Mouse (Mus musculus) ES-E14 (cell line): ENCODE results near the gene Crb1. TPM values are rescaled to one million over a fixed set of nuclear protein-coding genes. Genes with fewer than 3 reads are reported as not detected.

Experiments used
- DNase-seq: peaks from one replicate; pipeline ENCODE4 v3.0.0-alpha.2; 2013; ENCODE audit warnings: low read depth, low spot score
- H3K27ac ChIP-seq: 2 replicates; pipeline ENCODE4 v1.5.1; 2012; ENCODE audit warnings: low read depth, mild to moderate bottlenecking, low read length, moderate library complexity, mixed read lengths; ENCODE audit not compliant: poor library complexity, insufficient read depth, severe bottlenecking
- H3K36me3 ChIP-seq: 2 replicates; pipeline ENCODE4 v1.6.1; 2012; ENCODE audit warnings: mild to moderate bottlenecking, low read length, moderate library complexity, mixed read lengths; ENCODE audit not compliant: control insufficient read depth, poor library complexity, insufficient read depth, severe bottlenecking
- H3K4me1 ChIP-seq, 2 experiments: fragments of 150-350 bp in 1 of 2; sonication (generic) in 1 of 2; 2 replicates each; pipeline ENCODE4 v1.6.1; 2012; ENCODE audit warnings: low read length in 2 of 2, mild to moderate bottlenecking in 1 of 2, mixed read lengths in 1 of 2; ENCODE audit not compliant: control insufficient read depth in 2 of 2, insufficient read depth in 2 of 2, poor library complexity in 1 of 2
- H3K4me3 ChIP-seq, 2 experiments: fragments of 150-350 bp in 1 of 2; sonication (generic) in 1 of 2; 2 replicates each; pipeline ENCODE4 v1.5.1; 2012; ENCODE audit warnings: low read length in 2 of 2, low read depth in 1 of 2, mild to moderate bottlenecking in 1 of 2, mixed read lengths in 1 of 2; ENCODE audit not compliant: insufficient read depth in 1 of 2, poor library complexity in 1 of 2, severe bottlenecking in 1 of 2
- H3K9ac ChIP-seq: 2 replicates; pipeline ENCODE4 v1.6.1; 2012; ENCODE audit warnings: low read depth, mild to moderate bottlenecking, low read length, mixed read lengths; ENCODE audit not compliant: poor library complexity, insufficient read depth, severe bottlenecking
- H3K9me3 ChIP-seq: fragments of 150-350 bp; sonication (generic); 2 replicates; pipeline ENCODE4 v1.6.1; 2012; ENCODE audit warnings: low read depth, mild to moderate bottlenecking, low read length; ENCODE audit not compliant: control insufficient read depth, insufficient read depth
- CHD2 ChIP-seq: IDR thresholded peaks from 2 replicates; pipeline ENCODE4 v1.6.1; 2014; ENCODE audit warnings: mild to moderate bottlenecking, low read depth, low read length, inconsistent platforms
- HCFC1 ChIP-seq: IDR thresholded peaks from 2 replicates; pipeline ENCODE4 v1.6.1; 2012; ENCODE audit warnings: low read length, inconsistent platforms, borderline replicate concordance; ENCODE audit not compliant: insufficient read depth
- MAFK ChIP-seq: IDR thresholded peaks from 2 replicates; pipeline ENCODE4 v1.6.1; 2014; ENCODE audit warnings: mild to moderate bottlenecking, low read depth, low read length, inconsistent platforms; ENCODE audit not compliant: insufficient read depth
- ZC3H11A ChIP-seq: IDR thresholded peaks from 2 replicates; pipeline ENCODE4 v1.6.1; 2012; ENCODE audit warnings: low read depth, mild to moderate bottlenecking, inconsistent platforms, low read length, borderline replicate concordance
- ZNF384 ChIP-seq: IDR thresholded peaks from 2 replicates; pipeline ENCODE4 v1.6.1; 2012; ENCODE audit warnings: low read depth, low read length, inconsistent platforms
- in situ Hi-C, 2 experiments: fragments of 600-800 bp; cut with MboI; formaldehyde crosslinking; loops; one replicate each; pipeline ENCODE4 v1.15.1; 2025; ENCODE audit warnings: low sequenced_read_pairs in 2 of 2, inconsistent platforms in 1 of 2; ENCODE audit not compliant: unreplicated experiment in 2 of 2
- total RNA-seq: library from RNA; depleted of rRNA; stranded (reverse); fragments of 300-350 nt; gene quantifications from 2 replicates; pipeline ENCODE4 v1.2.3, GENCODE M21; 2012

Crb1 gene
- total RNA-seq, 1 experiment, result 0.18 TPM

- no peak overlapping the region for H3K4me3 ChIP-seq
- H3K4me1 ChIP-seq, result peaks cover 2 to 5% of the 10 kb centered on the region in 2 experiments; a peak in 2 of 4 replicates
- H3K9me3 ChIP-seq, result no peaks in the 10 kb centered on the region
- TF ChIP-seq ZNF384, result no peak
- TF ChIP-seq ZC3H11A, result no peak
- TF ChIP-seq CHD2, result no peak
- no peak for TF ChIP-seq MAFK
- in situ Hi-C loops, result no loop called here
- no peak for DNase-seq
- no peaks in the 10 kb centered on the region for H3K36me3 ChIP-seq
- H3K9ac ChIP-seq, result no peak overlapping the region
- peak overlapping the region; percentile 24; the same call in 1 of the 2 replicates for H3K27ac ChIP-seq
These were observed 182.4 kb downstream of the Crb1 start for GRCm38 (mm10) chr1:139194428-139195028.

DNA sequence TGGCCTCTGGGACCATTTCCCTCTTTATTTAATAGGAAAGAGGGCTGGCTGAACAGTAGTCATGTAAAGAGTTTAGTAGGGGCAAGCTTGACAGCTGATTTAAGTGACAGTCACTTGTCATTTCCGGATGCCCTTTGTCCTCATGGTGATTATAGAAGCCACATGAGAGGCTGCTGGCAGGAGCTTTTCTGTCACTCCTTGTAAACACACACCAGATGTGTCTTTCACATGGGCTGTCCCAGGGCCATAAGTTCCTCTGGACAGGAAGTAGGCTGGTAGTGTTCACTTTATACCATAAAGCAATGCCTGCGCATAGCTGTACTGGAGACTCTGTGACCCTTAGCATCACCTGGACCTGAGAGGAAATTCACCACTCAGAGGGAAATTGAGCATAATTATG lies 182.9 kb downstream of the Crb1 start:
- no peak for TF ChIP-seq ZNF384
- TF ChIP-seq MAFK, result no peak
- no peak for TF ChIP-seq HCFC1
- no peak for TF ChIP-seq CHD2
- no peak for TF ChIP-seq ZC3H11A
- no peak for DNase-seq
- no peaks in the 10 kb centered on the region for H3K36me3 ChIP-seq
- H3K4me3 ChIP-seq, result no peak overlapping the region
- in situ Hi-C loops, result no loop called here
- H3K9me3 ChIP-seq, result no peaks in the 10 kb centered on the region
- no peak overlapping the region for H3K27ac ChIP-seq
- H3K9ac ChIP-seq, result no peak overlapping the region
- peaks cover 2 to 5% of the 10 kb centered on the region in 2 experiments; a peak in 2 of 4 replicates for H3K4me1 ChIP-seq

GRCm38 (mm10) chr1:139192635-139193034 lies 184.3 kb downstream of the Crb1 start:
- Histone ChIP-seq H3K36me3 (no peaks in the 10 kb centered on the region), H3K9me3 (no peaks in the 10 kb centered on the region), H3K4me3 (no peak overlapping the region), H3K4me1 (peaks cover 2 to 5% of the 10 kb centered on the region in 2 experiments; a peak in 2 of 4 replicates), H3K9ac (no peak overlapping the region), H3K27ac (no peak overlapping the region)
- DNase-seq, result no peak
- in situ Hi-C loops, result no loop called here
- TF ChIP-seq CHD2 (no peak), ZNF384 (no peak), MAFK (no peak), HCFC1 (no peak), ZC3H11A (no peak)

DNA sequence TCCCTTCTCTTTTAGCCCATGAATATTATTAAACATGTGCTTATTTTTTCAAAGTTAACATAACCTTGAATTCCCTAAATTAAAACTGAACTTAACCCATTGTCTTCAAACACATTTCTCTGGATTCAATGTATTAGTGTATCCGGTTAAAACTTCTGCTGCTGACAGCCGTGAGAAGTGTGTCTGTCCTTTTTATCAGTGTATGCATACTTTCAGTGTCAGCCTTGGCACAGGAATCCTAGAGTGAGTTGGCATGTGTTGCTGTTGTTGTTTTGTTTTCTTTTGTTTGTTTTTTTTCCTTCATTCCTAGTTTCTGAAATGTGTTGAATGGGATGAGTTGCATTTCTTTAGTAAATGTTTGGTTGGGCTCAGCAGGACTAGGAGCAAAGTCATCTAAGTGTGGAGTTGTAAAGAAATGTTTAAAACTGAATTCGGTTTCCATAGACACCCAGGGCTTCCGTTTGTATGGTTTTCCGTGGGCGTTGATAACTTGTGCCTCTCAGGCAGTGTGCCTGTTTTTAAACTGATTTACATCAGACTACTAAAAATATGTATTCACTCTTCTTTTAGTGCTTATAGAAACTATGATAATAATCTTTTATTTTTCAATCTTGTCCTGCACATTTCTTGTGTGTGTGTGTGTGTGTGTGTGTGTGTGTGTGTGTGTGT lies 196.3 kb downstream of the Crb1 start:
- Histone ChIP-seq H3K36me3 (no peaks in the 10 kb centered on the region), H3K9ac (no peak overlapping the region), H3K4me3 (no peak overlapping the region), H3K9me3 (no peaks in the 10 kb centered on the region), H3K4me1 (no peaks in the 10 kb centered on the region), H3K27ac (no peak overlapping the region)
- TF ChIP-seq HCFC1 (no peak), MAFK (no peak), ZC3H11A (no peak), ZNF384 (no peak), CHD2 (no peak)
- no peak for DNase-seq
- in situ Hi-C loops, result no loop called here

- DNase-seq, result no peak
- Histone ChIP-seq H3K9ac (no peak overlapping the region), H3K4me3 (no peak overlapping the region), H3K27ac (no peak overlapping the region), H3K9me3 (no peaks in the 10 kb centered on the region), H3K4me1 (no peaks in the 10 kb centered on the region), H3K36me3 (no peaks in the 10 kb centered on the region)
- in situ Hi-C loops, result no loop called here
- TF ChIP-seq HCFC1 (no peak), ZC3H11A (no peak), CHD2 (no peak), ZNF384 (no peak), MAFK (no peak)
These were observed 197.2 kb downstream of the Crb1 start for GRCm38 (mm10) chr1:139179707-139180106.
